Mouse (Mus musculus) forebrain, postnatal 0 days (tissue): ENCODE measurements around the gene Tmem51. TPM values are rescaled to one million over a fixed set of nuclear protein-coding genes. Genes with fewer than 3 reads are reported as not detected.

Experiments used
- ATAC-seq: fragments of 200-750 bp; cut with Nextera tagmentation; 2 replicates; pipeline ENCODE4 v1.8.0; 2017; ENCODE audit warnings: mild to moderate bottlenecking, moderate library complexity
- DNase-seq: peaks from one replicate; pipeline ENCODE4 v3.0.0-alpha.2; 2015
- H3K27ac ChIP-seq: fragments of 300-500 bp; sonication (generic); 2 replicates; pipeline ENCODE4 v1.5.1; 2014; ENCODE audit warnings: low read depth, mild to moderate bottlenecking, antibody characterized with exemption, low read length, moderate library complexity, mixed read lengths
- H3K27me3 ChIP-seq: fragments of 300-500 bp; sonication (generic); 2 replicates; pipeline ENCODE4 v1.6.1; 2014; ENCODE audit warnings: mild to moderate bottlenecking, low read length, mixed read lengths; ENCODE audit not compliant: insufficient read depth
- H3K36me3 ChIP-seq: fragments of 300-500 bp; sonication (generic); 2 replicates; pipeline ENCODE4 v1.6.1; 2014; ENCODE audit warnings: mild to moderate bottlenecking, moderate library complexity; ENCODE audit not compliant: insufficient read depth
- H3K4me1 ChIP-seq: fragments of 300-500 bp; sonication (generic); 2 replicates; pipeline ENCODE4 v1.6.1; 2014; ENCODE audit warnings: antibody characterized with exemption; ENCODE audit not compliant: insufficient read depth
- H3K4me2 ChIP-seq: fragments of 300-500 bp; sonication (generic); 2 replicates; pipeline ENCODE4 v1.6.1; 2014; ENCODE audit warnings: low read depth, mild to moderate bottlenecking, moderate library complexity
- H3K4me3 ChIP-seq: fragments of 300-500 bp; sonication (generic); 2 replicates; pipeline ENCODE4 v1.5.1; 2014; ENCODE audit warnings: low read depth, low read length, mixed read lengths
- H3K9ac ChIP-seq: fragments of 300-500 bp; sonication (generic); 2 replicates; pipeline ENCODE4 v1.6.1; 2014; ENCODE audit warnings: mild to moderate bottlenecking
- H3K9me3 ChIP-seq: fragments of 300-500 bp; sonication (generic); 2 replicates; pipeline ENCODE4 v1.6.1; 2016; ENCODE audit warnings: low read length
- CTCF ChIP-seq: sonication (generic); IDR thresholded peaks from 2 replicates; pipeline ENCODE4 v1.5.1; 2016; ENCODE audit warnings: antibody characterized with exemption, control low read depth, low read depth
- WGBS: fragments of 180-500 bp; shearing (Covaris S2); extraction: QIAGEN DNeasy Blood & Tissue Kit; methylation state at CpG from one replicate; pipeline ENCODE4 v1.1.7; 2014; 5-methylcytosine and 5-hydroxymethylcytosine counted together
- polyA plus RNA-seq: library from polyadenylated mRNA; unstranded; fragments of >200 nt; fragmentation: Nextera tagmentation; extraction: Ambion mirVana; gene quantifications from 2 replicates; pipeline ENCODE4 v1.2.1, GENCODE M21; 2015
- total RNA-seq: library from RNA; depleted of rRNA; stranded (reverse); fragments of >200 nt; gene quantifications from 2 replicates; pipeline ENCODE4 v1.2.3, GENCODE M21; 2014

Gene Tmem51
- total and polyA plus RNA-seq, 2 experiments from 2014 or later = 3.5 to 7.4 TPM

DNA sequence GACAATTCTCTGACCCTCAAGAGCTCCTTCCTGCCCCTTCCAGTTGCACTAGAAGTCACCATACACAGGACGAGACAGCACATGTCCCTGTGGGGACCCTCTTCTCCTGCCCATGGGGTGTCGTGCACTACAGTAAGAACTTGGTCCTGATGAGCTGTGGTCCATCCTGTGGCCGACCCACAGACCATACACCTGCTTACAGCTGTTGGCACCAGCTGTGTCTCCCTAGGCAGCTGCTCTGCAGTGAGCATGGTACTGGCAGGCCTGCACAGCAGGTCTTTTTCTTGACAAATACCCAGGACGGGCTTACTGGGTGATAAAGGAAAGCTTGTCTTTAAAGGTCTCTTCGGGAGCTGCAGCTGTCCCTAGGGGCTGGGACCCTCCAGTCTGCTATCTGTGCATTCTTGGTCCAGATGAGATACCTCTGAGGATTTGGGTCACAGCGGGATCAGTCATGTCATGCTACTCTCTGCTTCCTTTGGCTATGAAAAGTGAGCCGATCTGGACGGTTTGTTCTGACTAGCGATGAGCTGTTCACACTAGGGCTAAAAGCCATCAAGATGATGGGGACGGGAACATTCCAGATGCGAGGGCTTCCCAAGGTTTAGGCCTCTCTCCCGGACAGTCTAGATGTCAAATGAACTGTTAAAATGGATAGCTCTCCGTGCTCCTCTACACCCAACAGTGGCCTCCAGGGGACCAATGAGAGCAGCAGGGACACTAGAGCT lies 24.8 kb downstream of the Tmem51 start:
- WGBS = 79% methylated on average over 13 of the region's 13 CpGs
- no peaks in the 10 kb centered on the region for H3K4me1 ChIP-seq
- DNase-seq (no peak), ATAC-seq (no peak)
- H3K9ac ChIP-seq = no peak overlapping the region
- no peaks in the 10 kb centered on the region for H3K9me3 ChIP-seq
- no peak overlapping the region for H3K4me3 ChIP-seq
- H3K4me2 ChIP-seq = no peak overlapping the region
- TF ChIP-seq CTCF = no peak
- no peaks in the 10 kb centered on the region for H3K27me3 ChIP-seq
- H3K36me3 ChIP-seq = no peaks in the 10 kb centered on the region
- no peak overlapping the region for H3K27ac ChIP-seq

DNA sequence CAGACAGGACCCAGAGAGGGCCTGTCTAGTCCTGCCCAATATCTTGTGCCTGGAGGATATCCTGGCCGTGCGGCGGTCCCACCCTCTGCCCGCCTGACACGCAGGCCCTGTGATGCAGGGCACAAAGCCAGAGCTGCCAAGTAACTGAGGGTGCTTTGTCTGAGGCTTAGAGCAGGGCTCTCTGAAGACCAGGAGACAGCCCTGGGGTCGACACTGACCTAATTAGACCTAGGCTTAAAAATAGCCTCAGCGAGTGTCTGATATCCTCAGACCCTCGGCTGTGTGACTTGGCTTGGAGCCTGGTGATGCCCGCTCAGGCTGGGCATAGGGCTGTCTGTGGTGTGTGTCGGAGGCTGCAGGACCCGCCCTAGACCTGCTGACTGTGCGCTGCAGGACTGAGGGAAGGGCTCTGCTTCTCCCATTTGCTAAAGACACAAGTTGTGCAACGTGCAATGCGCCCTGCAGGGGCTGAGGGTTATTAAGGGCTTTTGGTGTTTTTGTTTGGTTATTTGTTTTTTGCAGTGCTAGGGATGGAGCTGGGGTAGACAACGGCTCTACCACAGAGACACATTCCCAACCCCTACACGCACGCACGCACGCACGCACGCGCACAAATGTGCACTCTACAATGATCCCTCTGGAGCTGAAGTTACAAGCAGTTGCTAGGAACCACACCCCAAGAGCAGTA lies 26.4 kb downstream of the Tmem51 start:
- 58% methylated on average over 22 of the region's 22 CpGs for WGBS
- H3K9ac ChIP-seq = no peak overlapping the region

DNA sequence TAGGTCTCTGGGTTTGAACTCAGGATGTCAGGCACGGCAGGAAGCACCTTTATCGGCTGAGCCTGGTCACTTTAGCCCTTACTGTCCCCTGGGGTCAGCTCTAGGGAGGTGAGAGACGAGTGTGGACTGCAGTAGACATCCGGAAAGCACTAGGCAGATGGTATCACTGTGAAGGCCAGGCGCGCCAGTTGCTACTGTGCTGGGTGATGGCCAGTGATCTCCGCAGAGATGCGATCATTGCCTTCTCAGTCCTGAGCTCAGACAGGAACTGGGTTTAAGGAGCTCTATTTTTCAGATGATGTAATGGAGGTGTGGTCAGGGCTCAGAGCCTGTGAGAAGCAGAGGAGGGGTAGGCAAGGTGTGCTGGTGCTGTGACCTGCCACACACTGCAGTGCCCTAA lies 28.5 kb downstream of the Tmem51 start:
- H3K4me1 ChIP-seq = no peaks in the 10 kb centered on the region
- H3K27ac ChIP-seq = no peak overlapping the region
- no peak for DNase-seq
- ATAC-seq = no peak
- H3K36me3 ChIP-seq = no peaks in the 10 kb centered on the region
- 84% methylated on average over 8 of the region's 8 CpGs for WGBS
- H3K4me2 ChIP-seq = no peak overlapping the region
- no peaks in the 10 kb centered on the region for H3K27me3 ChIP-seq
- H3K4me3 ChIP-seq = no peak overlapping the region
- TF ChIP-seq CTCF = no peak
- H3K9me3 ChIP-seq = no peaks in the 10 kb centered on the region
- H3K9ac ChIP-seq = no peak overlapping the region

More for the DNA sequence above, 26.4 kb downstream of the Tmem51 start:
- Histone ChIP-seq H3K4me3 (no peak overlapping the region), H3K36me3 (no peaks in the 10 kb centered on the region), H3K27ac (no peak overlapping the region), H3K4me1 (no peaks in the 10 kb centered on the region), H3K27me3 (no peaks in the 10 kb centered on the region), H3K4me2 (no peak overlapping the region), H3K9me3 (no peaks in the 10 kb centered on the region)
- peak; percentile 63 for ATAC-seq
- no peak for DNase-seq
- TF ChIP-seq CTCF = no peak

DNA sequence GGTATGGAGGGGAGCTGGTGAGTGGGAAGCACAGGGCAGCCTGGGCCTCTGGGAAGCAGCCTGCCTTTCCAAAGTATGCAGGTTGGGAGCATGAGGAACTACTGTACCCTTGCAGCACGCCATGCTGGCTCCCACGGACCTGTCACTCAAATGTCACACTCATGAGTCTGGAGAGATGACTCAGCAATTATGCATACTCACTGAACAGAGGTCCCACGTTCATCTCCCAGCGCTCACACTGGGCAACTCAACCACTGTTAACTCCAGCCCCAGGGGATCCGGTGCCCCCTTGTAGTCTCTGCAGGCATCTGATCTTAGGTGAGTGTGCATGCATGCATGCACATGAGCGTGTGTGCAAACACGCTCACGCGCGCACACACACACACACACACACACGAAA lies 29.5 kb downstream of the Tmem51 start:
- no peak overlapping the region for H3K4me3 ChIP-seq
- no peak overlapping the region for H3K9ac ChIP-seq
- H3K36me3 ChIP-seq = no peaks in the 10 kb centered on the region
- H3K4me2 ChIP-seq = no peak overlapping the region
- H3K4me1 ChIP-seq = no peaks in the 10 kb centered on the region
- no peaks in the 10 kb centered on the region for H3K9me3 ChIP-seq
- H3K27me3 ChIP-seq = no peaks in the 10 kb centered on the region
- no peak for DNase-seq
- no peak for ATAC-seq
- 81% methylated on average over 11 of the region's 11 CpGs for WGBS
- H3K27ac ChIP-seq = no peak overlapping the region
- TF ChIP-seq CTCF = no peak

DNA sequence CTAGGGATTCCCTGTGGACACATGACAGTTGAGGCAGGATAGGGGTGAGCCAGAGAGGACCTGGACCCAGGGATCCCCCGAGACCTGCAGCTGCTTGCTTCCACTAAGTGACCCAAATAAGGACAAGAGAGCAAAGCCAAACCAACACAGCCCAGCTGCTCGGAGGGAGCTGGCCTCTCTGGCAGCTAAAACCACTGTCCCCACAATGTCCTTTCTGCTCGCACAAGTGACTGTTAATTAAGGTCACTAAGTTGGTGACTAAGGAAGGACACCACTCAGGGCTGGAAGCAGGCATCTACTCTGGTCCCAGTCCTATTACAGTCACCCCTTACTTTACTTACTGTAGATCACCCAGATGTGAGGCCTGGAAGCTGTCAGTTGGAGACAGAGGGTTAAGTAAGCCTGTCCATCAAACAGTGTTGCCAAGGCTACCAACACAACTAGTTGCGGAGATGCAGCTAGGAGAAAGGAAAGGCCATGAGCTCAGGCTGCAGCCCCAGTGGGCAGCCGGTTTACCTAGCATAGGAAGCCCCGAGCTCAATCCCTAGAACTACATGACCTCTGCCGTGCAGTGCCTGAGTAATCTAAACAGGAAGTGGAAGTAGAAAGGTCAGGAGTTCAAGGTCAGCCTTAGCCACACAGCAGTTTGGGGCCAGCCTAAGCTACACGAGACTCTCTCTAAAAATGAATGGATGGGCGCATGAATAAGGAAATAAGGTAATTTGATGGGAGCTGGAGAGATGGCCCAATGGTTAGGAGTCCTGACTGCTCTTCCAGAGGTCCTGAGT lies 30.2 kb downstream of the Tmem51 start:
- ATAC-seq (peak; percentile 17; the same call in 1 of the 2 replicates), DNase-seq (no peak)
- TF ChIP-seq CTCF = no peak
- H3K9ac ChIP-seq = no peak overlapping the region
- H3K36me3 ChIP-seq = no peaks in the 10 kb centered on the region
- WGBS = 55% methylated on average over 9 of the region's 9 CpGs
- H3K27ac ChIP-seq = no peak overlapping the region
- no peak overlapping the region for H3K4me3 ChIP-seq
- no peaks in the 10 kb centered on the region for H3K9me3 ChIP-seq
- no peak overlapping the region for H3K4me2 ChIP-seq
- H3K4me1 ChIP-seq = no peaks in the 10 kb centered on the region
- no peaks in the 10 kb centered on the region for H3K27me3 ChIP-seq

DNA sequence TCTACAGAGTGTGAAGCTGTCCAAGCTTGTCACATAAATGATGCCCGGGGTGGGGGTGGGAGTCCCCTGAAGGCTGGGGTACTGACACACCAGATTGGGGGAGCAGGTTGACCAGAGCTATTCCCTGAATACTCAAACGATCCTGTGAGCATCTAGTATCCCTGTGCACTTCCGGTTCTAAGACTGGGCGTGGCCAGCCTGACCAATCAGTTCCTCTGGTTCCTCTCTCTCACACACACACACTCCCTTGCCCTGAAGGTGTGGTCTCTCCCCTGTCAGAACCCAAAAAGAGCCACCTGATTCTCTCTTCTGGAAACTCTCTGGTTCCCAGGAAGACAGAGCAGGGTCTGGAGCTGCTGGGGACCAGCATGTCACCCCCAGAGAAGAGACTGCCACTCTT lies 30.8 kb downstream of the Tmem51 start:
- H3K36me3 ChIP-seq = no peaks in the 10 kb centered on the region
- H3K27ac ChIP-seq = no peak overlapping the region
- ATAC-seq = no peak
- H3K4me3 ChIP-seq = no peak overlapping the region
- H3K9me3 ChIP-seq = no peaks in the 10 kb centered on the region
- H3K4me2 ChIP-seq = no peak overlapping the region
- no peak for TF ChIP-seq CTCF
- no peak overlapping the region for H3K9ac ChIP-seq
- no peaks in the 10 kb centered on the region for H3K4me1 ChIP-seq
- DNase-seq = no peak
- no peaks in the 10 kb centered on the region for H3K27me3 ChIP-seq
- 65% methylated on average over 4 of the region's 4 CpGs for WGBS
